Mouse (Mus musculus): Measurements from ENCODE around the gene Oscp1.

Gene Oscp1

DNA sequence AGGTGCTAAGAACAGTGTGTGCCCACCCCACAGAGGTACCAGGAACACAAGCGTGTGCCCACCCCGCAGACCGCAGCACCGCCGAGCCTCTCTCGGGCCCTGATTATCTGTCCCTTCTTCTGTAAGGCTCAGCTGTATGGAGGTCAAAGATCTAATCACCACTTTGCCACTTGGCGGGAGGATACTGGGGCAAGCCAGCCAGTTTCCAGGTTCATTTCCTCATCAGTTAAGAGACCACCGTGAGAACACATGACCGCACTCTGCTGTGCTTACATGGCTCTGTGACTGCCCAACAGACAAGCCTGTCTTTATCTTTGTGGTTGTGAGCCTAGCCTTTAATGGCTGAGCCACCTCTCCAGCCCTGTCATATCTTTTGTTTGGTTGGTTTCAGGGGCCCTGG lies 24.7 kb downstream of the Oscp1 start:
- DNase-seq (ENCODE audit: extremely low read depth, low read depth), result no peak

DNA sequence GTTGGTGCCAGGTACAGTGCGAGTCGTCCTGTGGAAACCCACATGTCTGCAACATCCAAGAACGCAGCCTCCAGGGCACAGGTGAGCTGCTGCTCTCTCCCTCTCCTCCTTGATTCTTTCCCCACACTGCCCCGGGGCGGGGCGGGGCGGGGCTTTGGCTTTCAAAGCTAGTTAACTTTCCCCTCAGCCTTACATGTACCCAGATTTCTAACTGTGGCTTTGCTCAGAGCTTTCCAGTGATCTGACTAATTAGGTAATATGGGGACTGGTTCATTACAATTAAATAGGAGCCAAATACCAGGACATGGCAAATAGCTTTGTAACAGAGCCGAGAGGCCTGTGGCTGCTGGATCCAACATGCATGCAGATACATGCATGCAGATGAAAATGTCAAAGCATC lies 26.0 kb downstream of the Oscp1 start:
- no peak for DNase-seq (ENCODE audit: extremely low read depth, low read depth)

DNA sequence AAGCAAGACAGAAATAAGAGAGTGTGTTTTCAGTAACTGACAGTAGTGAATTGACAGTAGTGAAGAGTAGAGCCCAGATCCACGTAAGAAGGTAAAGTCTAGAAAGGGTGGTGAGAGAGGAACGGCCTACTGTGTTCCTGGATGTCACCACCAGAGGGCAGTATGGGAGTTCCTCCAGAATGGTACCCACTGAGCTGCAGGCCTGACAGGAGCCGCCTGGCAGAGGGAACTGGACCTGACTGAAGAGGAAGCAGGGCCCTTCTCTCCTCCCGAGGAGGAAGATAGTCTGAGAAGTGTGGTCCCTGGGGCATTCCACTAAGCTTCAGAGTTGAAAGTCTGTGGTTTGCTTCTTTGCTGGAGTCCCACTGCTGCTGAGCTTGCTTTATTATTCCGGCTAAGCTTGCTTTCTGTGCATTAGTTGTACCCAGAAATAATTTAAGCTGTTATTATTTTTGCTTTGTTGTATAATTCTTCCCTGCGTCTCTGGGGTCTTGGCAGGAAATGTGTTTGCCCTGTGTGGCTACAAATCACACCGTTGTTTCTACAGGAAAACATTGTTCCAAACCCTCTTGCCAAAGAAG lies 27.7 kb downstream of the Oscp1 start:
- DNase-seq (ENCODE audit: extremely low read depth, low read depth), result peak; percentile 79

DNA sequence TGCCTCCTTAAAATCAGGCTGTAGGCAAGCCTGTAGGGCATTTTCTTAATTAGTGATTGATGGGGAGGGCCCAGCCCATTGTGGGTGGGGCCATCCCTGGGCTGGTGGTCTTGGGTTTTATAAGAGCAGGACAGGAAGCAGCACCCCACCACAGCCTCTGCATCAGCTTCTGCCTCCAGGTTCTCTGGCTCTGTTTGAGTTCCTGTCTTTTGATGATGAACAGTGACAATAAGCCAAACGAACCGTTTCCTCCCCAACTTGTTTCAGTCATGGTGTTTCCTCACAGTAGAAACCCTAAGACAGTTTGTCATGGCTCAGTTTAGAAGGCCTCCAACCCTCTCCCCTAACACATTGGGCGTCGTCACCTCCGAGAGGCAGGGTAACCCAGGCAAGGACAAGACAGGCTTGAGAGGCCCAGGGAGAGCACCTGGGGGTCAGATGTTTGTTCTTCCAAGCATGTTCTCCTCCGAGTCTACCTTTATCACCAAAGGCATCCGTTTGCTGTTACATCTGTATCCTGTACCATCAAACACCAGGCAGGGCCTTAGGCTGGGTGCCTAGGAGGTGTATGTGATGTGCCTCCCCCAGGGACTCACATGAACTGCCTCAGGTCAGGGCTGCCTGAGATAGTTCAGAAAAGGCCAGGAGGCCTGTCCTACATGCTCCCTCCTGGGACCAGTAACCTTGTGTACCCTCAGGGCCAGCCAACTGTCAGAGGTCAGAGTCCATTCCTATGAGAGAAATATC lies 31.9 kb downstream of the Oscp1 start:
- no peak for DNase-seq (ENCODE audit: extremely low read depth, low read depth)

DNA sequence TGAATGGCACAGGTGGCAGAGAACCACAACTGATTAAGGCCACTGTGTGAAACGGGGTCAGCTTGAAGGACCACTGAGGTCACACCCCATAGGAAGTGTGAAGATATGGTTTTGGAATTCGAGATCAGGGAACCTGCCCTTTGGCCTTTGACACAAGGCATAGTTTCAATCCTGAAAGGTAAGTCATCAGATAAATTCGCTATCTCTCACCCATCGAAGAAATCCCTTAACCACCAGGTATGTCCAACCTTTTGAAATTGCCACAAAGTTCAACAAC lies 32.4 kb downstream of the Oscp1 start:
- DNase-seq (ENCODE audit: extremely low read depth, low read depth), result no peak

DNA sequence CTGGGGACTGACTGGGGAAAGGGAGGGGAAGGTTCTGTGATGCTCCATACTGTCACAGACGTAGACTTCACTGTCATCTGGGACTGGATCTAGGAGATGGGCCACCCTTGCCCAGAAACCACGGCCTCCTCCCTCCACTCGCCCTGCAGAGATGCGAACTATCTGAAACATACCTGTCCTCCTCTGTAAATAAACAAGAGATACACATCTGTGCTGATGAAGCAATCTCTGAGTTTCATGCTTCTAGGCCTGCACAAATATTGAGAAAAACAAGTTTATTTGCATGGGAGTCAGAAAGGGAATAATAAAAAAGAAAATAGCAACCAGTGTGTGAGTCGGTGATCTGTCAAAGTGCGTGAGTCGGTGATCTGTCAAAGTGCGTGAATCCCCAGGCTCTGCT lies 33.5 kb downstream of the Oscp1 start:
- no peak for DNase-seq (ENCODE audit: extremely low read depth, low read depth)

DNA sequence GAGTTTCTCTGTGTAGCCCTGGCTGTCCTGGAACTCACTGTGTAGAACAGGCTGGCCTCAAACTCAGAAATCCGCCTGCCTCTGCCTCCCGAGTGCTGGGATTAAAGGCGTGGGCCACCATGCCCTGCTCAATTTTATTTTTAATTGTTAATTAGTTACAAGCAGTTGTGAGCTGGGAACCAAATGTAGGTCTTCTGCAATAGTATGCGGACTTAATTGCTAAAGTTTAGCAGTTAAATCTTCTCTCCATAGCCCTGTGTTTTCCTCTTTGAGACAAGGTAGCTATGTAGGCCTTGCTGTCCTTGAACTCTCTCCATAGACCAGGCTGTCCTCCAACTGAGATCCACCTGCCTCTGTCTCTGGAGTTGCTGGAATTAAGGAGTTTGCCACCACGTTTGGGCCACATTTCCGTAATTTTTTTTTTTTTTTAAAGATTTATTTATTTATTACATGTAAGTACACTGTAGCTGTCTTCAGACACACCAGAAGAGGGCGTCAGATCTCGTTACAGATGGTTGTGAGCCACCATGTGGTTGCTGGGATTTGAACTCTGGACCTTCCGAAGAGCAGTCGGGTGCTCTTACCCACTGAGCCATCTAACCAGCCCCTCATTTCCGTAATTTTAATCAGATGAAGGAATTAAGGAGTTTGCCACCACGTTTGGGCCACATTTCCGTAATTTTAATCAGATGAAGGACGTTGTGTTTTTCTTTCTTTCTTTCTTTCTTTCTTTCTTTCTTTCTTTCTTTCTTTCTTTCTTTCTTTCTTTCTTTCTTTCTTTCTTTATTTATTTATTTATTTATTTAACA lies 37.5 kb downstream of the Oscp1 start:
- peak; percentile 70 for DNase-seq (ENCODE audit: extremely low read depth, low read depth)

DNA sequence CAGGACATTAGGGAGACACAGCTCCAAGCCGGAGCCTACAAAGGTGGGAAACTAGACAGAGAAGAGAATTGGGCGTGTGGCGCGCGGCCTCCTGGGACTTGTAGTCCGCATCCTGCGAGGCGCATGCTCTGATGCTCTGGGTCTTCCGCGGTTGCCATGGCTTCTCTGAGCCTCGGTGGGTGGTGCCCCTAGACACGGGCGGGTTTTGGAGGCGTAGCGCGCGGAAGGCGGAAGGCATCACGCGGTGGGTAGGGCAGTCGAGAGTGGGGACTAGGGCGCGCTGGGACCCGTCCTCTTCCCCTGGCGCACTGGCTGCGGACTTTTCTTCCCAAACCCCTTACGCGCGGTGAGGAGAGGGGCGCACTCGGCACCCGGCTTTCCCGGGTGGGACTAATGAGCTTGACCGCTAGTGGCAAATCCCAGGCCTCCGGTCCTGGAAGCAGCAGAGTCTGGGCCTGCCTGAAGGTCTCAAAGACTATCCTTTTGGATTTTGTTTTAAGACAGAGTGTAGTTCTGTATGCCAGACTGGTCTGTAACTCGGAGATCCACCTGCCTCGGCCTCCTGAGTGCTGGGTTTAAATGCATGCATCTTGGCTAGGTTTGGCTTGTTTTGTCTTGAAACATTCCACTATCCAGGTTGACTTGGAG lies 38.2 kb downstream of the Oscp1 start, which contains the start of gene Lsm10:
Gene Lsm10 (plus strand): TSS at position 160 of the 648 bp plus-strand sequence.
- peak; percentile 96 for DNase-seq (ENCODE audit: extremely low read depth, low read depth)

DNA sequence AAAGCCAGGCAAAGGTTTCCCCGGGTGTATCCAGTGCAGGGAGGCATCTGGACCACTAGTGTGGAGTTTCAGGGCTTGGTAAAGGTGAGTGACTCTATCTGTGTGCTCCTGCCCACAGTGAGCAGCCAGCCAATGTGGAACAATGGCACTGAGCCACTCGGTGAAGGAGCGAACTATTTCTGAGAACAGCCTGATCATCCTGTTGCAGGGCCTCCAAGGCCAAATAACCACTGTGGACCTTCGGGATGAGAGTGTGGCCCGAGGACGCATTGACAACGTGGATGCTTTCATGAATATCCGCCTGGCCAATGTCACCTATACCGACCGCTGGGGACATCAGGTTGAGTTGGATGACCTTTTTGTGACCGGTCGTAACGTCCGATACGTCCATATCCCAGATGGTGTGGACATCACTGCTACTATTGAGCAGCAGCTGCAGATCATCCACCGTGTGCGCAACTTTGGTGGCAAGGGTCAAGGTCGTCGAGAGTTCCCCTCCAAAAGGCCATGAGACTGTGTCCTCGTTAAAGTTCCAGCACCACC lies 39.4 kb downstream of the Oscp1 start:
- DNase-seq (ENCODE audit: extremely low read depth, low read depth), result no peak

DNA sequence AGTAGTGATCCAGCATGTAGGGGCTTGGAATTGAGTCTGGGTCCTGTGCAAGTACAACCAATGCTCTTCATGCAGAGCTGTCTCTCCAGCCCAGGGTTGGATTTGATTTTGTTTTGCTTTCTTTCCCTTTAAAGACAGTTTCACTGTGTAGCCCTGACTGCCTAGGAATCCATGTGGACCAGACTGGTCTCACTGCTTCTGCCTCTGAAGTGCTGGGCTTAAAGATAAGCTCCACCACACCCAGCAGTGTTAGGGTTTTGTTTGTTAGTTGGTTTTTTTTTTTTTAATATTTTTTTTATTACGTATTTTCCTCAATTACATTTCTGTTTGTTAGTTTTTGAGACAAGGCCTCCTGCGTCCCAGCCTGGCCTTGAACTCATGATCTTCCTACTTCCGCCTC lies 41.0 kb downstream of the Oscp1 start:
- DNase-seq (ENCODE audit: extremely low read depth, low read depth), result no peak

DNA sequence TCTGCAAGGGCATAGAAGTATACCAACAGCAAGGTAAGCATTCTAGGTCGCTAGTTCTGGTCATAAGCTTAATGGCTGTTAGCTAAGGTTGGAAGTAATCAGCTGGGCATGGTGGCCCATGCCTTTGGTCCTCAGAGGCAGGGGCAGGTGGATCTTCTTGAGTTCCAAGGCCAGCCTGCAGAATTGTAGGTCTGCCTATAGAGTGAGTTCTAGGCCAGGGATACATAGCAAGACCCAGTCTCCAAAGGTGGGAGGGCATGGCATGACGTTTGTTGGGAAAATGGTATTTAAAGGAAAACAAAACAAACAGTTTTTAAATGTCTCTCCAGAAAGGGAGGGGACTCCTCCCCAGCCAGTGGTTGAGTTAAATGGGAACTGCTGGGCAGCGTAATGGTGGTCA lies 42.4 kb downstream of the Oscp1 start:
- DNase-seq (ENCODE audit: extremely low read depth, low read depth), result no peak

DNA sequence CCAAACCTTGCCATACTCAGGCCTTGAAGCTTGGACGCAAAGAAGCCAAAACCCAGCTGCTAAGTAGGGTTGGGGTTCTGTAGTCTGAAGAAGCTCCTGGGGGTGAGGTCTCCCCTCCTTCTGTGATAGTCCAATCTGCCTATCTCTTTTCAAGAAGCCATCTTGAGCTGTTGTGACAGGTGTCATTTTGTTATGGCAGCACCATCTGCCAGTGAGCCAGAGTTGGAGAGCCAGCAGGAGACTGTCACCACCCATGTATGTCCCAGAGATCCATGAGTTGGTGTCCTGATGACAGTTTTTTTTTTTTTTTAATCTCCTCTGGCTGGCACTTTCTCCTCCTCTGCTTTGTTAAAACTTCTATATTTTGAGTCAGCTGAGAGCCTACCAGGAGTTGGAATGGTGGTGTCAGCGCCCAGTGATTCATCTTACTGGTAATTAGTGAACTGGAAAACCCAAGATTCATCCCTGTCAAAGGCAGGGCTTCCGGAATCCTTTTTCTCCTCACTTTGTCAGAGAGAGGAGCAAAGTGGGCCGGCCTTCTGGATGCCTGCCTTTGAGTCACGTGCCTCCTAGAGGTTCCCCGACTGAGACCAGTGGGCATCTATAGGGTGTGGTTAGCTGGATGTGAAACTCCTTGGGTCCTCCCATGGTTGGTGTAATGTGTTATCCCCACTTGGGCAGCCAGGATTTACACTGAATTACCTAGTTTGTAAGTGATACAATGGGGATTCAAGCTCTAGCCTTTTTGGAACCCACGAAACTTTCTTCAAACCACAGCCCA lies 43.9 kb downstream of the Oscp1 start:
- DNase-seq (ENCODE audit: extremely low read depth, low read depth), result no peak

DNA sequence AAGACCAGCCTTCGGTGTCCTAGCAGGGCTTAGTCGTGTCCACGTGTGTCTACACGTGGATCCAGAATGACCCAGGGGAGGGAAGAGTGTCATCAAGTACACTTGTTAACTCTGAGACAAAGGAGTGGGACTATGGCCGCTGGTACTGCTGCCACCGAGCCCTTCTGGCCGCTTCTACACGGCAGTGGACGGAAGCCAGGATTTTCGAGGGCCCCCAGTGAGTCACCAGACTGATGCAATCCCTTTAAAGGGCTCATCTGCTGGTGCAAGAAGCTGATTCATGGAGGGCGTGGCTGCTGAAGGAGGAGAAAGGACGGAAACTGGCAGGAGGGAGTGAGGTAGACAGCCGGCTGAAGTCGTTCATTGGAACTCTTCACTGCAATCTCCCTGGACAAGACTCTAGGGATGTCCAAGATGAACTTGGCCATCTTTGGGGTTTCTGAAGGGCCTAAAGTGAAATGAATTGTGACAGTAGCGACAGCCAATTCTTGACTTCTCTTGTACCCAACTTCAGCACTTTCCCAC lies 44.8 kb downstream of the Oscp1 start:
- peak; percentile 92 for DNase-seq (ENCODE audit: extremely low read depth, low read depth)

DNA sequence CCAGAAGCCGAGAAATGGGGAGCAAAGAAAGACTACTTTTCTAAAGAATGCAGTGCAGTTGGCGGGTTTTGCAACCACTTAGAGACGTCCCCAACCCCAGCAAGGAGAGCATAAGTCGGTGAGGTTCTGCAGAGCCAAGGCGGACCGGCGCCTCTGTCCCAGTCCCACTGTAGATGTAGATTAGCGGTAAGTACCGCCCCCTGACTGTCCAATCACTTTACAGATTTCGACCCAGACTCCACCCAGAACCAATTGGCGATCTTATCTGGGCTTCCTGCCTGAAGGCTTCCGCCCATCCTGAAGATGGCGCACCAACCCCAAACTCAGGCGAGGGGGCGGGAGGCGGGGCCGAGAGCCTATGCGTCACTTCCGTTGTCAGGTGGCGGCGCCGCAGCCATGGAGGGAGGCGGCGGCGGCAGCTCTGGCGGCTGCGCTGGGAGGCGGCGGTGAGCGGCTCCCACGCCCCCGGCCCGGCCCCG lies 45.3 kb downstream of the Oscp1 start, which contains the start of gene Stk40:
Gene Stk40 (plus strand): TSS at position 368 of the 479 bp plus-strand sequence.
- DNase-seq (ENCODE audit: extremely low read depth, low read depth), result peak; percentile 95

DNA sequence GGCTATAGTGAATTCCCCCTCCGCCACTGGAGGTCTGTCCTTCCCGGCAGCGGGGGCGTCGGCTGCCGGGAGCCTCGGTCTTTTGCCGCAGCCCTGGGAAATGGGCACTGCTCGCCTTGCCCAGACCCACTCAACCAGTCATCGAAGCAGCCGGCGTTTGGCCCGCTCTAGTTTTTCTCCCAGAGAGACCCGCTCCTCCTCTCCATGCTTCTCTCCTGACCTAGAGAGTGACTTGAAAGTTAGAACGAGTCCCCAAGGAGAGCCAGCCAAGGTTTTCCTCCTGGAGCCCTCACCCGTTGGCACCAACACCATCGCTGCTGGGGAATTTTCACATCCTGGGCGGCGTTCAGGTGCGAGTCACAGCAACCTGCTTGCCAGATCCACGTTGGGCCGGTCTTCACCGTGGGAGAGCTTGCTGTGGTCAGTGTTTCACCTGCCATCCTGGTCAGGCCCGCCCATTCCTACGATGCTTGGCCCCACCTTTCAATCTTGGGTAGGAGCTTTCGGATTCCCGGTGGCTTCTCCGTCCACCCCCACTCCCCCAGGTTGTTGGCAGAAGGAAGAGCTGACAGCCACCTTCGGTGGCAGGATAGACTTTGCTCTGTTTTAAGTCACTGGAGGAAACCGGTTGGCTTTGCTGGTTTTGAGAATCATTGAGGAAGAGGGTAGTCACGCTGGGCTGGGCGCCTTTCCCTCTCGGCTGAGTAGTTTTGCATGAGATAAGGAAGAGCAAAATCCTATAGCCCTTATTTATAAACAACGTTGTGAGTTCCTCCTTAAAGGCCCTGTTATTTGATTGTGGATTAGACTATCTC lies 46.1 kb downstream of the Oscp1 start:
- peak; percentile 56 for DNase-seq (ENCODE audit: extremely low read depth, low read depth)

DNA sequence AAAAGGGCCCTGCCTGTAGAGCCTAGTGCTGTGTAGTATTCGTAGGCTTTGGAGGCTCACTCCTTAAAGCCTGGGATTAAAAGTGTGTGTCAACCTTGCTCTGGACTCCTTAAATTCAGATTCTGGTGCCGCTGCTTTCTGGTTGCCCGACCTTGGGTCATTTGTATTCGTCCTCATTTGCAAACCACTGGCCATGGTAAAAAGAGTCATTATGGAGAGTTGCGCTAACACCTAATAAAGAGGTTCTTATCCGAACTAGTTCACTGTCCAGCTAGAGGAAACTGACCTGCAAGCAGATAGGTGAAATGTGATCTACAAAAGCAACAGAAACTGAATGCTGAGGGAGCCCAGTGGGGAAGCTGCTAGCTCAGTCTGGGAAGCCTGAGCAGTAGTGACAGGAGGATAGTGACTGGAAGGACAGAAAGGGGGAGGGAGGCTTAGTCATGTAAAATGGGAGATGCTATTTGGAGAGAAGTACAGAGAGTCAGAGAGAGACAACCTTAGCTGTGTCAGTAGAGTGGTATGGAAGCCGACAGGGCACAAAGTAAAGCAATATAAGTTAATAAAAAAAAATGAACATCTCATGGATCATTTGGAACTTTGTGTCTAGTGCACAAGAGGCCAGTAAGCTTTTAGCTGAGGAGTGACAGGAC lies 46.9 kb downstream of the Oscp1 start:
- no peak for DNase-seq (ENCODE audit: extremely low read depth, low read depth)

DNA sequence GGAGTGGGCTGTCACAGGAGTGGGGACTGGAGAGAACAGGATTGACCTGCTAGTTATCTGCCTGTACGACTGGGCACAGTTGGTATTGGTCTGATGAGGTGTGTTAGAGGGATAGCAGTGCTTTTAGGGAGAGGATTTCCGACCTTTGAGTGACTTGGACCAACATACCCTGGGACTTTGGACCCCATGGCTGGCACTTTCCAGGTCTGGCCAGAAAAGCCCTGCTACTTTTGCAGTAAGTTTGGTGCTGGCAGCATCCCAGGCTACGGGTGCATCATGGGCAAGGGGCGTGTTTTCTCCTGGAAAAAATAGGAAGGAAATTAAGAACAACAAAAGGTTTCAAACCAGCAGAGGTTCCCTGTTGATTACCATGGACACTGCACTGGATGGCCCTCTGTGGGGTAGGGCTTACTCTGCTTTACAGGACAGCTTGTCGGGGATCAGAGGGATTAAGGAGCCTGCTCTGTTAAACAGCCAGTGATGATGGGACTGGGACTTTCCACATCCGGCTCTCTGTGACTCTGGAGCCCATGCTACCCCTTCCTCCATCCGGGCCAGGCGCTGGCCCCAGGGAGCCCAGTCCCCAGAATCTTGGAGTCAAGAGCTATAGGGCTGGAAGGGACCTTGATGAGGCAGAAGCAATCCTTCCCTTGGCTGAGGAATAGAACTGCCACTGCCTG lies 49.8 kb downstream of the Oscp1 start:
- DNase-seq (ENCODE audit: extremely low read depth, low read depth), result no peak

DNA sequence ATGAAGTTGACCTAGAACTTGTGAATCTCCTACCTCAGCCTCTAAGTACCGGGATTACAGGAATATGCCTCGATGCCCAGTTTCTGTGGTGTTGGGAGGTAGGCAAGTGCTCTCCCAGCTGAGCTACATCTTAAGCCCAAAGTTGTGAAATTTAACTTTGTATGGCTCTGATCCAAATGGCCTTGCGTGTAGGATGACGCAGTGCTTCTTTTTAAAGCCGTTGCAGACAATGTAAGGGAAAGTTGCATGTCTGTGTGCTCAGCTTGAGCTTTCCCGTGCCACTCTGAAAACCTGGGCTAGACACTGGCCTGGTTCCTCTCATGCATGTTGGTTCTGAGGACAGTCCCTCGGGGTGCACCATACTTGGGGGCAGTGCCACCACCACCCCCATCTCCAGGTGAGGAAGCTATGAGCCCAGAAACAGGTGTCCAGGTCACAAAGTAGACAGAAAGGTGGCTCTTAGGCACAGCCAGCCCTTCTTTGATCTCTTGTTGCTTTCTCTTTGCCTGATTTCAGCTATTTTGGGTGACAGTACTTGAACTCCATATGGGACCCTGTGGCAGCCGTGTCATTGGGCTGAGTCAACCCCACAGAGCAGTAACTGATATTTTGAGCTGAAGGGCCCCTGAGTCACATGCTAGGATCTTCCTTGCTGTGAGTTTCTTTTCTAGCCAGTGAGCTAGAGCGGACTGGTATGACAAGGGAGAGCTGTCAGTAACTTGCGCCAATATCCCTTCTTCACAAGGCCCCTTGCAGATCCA lies 51.4 kb downstream of the Oscp1 start:
- no peak for DNase-seq (ENCODE audit: extremely low read depth, low read depth)
